Mouse (Mus musculus) Patski (cell line): ENCODE measurements around the gene Col5a1. TPM values are rescaled to one million over a fixed set of nuclear protein-coding genes. Genes with fewer than 3 reads are reported as not detected.

Source experiments
- ATAC-seq: fragments of 100-300 bp; one replicate; pipeline ENCODE4 v1.8.0; 2021
- CTCF ChIA-PET: fragments of 350-600 bp; sonication (Branson Sonifier 250); formaldehyde crosslinking; loops from one replicate; lab custom pipeline; 2022; ENCODE audit warnings: inconsistent platforms; lab: Charles Lee
- POLR2A ChIA-PET: fragments of 350-600 bp; sonication (Branson Sonifier 250); formaldehyde crosslinking; loops from one replicate; lab custom pipeline; 2022; ENCODE audit warnings: antibody characterized with exemption, inconsistent platforms; lab: Charles Lee
- DNase-seq: peaks from one replicate; pipeline ENCODE4 v3.0.0-alpha.2; 2011; ENCODE audit warnings: low read depth, low spot score
- H3K27me3 ChIP-seq: fragments of 371-371 bp; one replicate; pipeline ENCODE4 v1.5.1; 2021
- CTCF ChIP-seq: fragments of 100-300 bp; IDR thresholded peaks from one replicate; pipeline ENCODE4 v1.5.1; 2021
- in situ Hi-C: fragments of 300-500 bp; cut with MboI; formaldehyde crosslinking; loops from 3 replicates; pipeline ENCODE4 v1.11.1; 2018; ENCODE audit warnings: low pct_unique_long_range_greater_than_20kb, mixed read lengths
- polyA plus RNA-seq: library from polyadenylated mRNA; unstranded; gene quantifications from one replicate; pipeline ENCODE4 v1.2.3, GENCODE M21; 2021

Gene Col5a1
- polyA plus RNA-seq, 1 experiment from 2014 or later = 39.0 TPM

GRCm38 (mm10) chr2:27864491-27865365 is 21.5 kb upstream of the Col5a1 start:
- in situ Hi-C loops = loop anchor here (5.0 kb wide), 2 partner anchors 52 to 87 kb away; no protein-coding TSS in a partner anchor
- CTCF ChIA-PET = interaction anchor here (1.0 to 1.8 kb wide), 7 partner anchors 9 to 92 kb away, joined by 3 to 5 read pairs (median 4); no protein-coding TSS in a partner anchor
- ATAC-seq (peak; percentile 82), DNase-seq (no peak)
- TF ChIP-seq CTCF = no peak
- H3K27me3 ChIP-seq = no peaks in the 10 kb centered on the region
- POLR2A ChIA-PET = interaction anchor here (0.7 to 1.2 kb wide), 2 partner anchors 17 to 45 kb away, joined by 3 read pairs; no protein-coding TSS in a partner anchor

DNA sequence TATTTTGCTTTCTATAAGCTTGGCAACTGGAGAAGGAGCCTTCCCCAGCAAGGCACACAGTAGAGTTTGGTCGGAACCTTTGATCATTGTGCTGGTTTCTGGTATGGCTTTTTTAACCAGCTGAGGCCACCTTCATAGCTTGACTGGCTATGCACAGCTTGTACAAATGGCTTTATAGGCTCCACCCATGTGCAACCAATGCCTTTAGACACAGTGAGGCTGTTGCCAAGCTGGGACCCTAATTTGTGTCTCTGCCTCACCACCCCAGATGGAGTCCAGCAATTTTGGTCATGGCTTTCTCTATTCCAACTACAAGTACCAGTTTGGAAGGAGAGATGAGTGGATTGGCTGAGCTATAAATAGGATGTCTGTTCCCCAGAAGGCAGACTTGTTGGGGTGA is 15.6 kb upstream of the Col5a1 start:
- H3K27me3 ChIP-seq = no peaks in the 10 kb centered on the region
- no peak for TF ChIP-seq CTCF
- CTCF ChIA-PET = interaction anchor here (0.9 to 1.7 kb wide), 3 partner anchors 10 to 68 kb away, joined by 3 to 5 read pairs (median 4); partner anchors contain the start of gene Col5a1
- POLR2A ChIA-PET = interaction anchor here (1.3 kb wide), 1 partner anchor 11 kb away, joined by 3 read pairs; no protein-coding TSS in a partner anchor
- no peak for ATAC-seq
- in situ Hi-C loops = no loop called here
- DNase-seq = no peak

- no peak for TF ChIP-seq CTCF
- CTCF ChIA-PET = interaction anchor here (0.9 to 1.7 kb wide), 3 partner anchors 10 to 69 kb away, joined by 3 to 5 read pairs (median 4); partner anchors contain the start of gene Col5a1
- POLR2A ChIA-PET = interaction anchor here (1.3 kb wide), 1 partner anchor 12 kb away, joined by 3 read pairs; no protein-coding TSS in a partner anchor
- in situ Hi-C loops = no loop called here
- DNase-seq = no peak
- H3K27me3 ChIP-seq = no peaks in the 10 kb centered on the region
- ATAC-seq = peak; percentile 17
Observed at GRCm38 (mm10) chr2:27871056-27871455, 15.2 kb upstream of the Col5a1 start.

DNA sequence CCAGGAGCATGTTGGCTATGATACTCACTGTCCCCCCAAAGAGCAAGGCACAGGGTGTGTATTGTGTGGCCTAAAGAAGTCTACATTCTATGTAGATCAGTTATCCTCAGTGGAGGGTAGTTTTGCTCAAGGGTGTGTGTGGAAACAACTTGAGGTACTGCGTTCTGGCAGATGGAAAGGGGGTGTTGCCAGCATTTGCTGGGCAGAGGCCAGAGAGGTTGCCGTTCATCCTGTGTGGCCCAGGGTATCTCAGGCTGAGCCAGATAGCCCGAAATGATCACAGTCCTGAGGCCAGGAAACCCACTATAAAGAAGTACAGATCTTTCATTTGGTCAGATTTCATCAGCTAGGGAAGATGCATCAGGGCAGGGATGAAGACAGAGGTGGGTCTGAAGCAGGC is 13.9 kb upstream of the Col5a1 start:
- ATAC-seq = no peak
- in situ Hi-C loops = no loop called here
- POLR2A ChIA-PET = interaction anchor here (1.0 kb wide), 1 partner anchor 9 kb away, joined by 3 read pairs; no protein-coding TSS in a partner anchor
- no peak for TF ChIP-seq CTCF
- no peaks in the 10 kb centered on the region for H3K27me3 ChIP-seq
- DNase-seq = no peak
- CTCF ChIA-PET = interaction anchor here (1.2 kb wide), 1 partner anchor 10 kb away, joined by 3 read pairs; no protein-coding TSS in a partner anchor

DNA sequence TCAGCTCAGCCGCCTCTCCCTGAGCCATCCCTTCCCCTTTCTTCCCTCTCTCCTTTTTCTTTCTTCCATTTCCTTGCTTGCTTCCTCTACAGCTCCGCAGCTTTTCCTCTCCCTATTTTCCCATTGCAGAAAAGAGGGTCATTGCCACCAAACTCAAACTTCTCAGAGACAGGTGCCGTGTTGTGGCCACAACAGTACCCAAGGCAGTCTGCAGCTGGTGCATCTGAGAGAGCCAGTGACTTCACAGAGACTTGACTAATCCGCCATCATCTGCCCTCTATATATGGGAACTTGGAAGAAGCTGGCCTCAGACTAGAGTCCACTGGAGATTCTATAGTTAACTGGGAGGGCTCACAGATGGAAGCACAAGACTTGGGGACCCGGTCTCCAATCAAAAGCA is 13.2 kb upstream of the Col5a1 start:
- no peak for DNase-seq
- H3K27me3 ChIP-seq = no peaks in the 10 kb centered on the region
- in situ Hi-C loops = no loop called here
- no peak for ATAC-seq
- ChIA-PET POLR2A (interaction anchor here (1.0 kb wide), 1 partner anchor 10 kb away, joined by 3 read pairs; no protein-coding TSS in a partner anchor), CTCF (interaction anchor here (1.0 to 1.4 kb wide), 3 partner anchors 8 to 100 kb away, joined by 3 to 4 read pairs (median 3); no protein-coding TSS in a partner anchor)
- no peak for TF ChIP-seq CTCF

GRCm38 (mm10) chr2:27874596-27874995 is 11.6 kb upstream of the Col5a1 start:
- POLR2A ChIA-PET = no interaction called here
- ATAC-seq = no peak
- in situ Hi-C loops = no loop called here

GRCm38 (mm10) chr2:27875231-27875630 is 11.0 kb upstream of the Col5a1 start:
- in situ Hi-C loops = no loop called here
- CTCF ChIA-PET = no interaction called here

More at GRCm38 (mm10) chr2:27874596-27874995, 11.6 kb upstream of the Col5a1 start:
- no peak for DNase-seq
- H3K27me3 ChIP-seq = no peaks in the 10 kb centered on the region
- CTCF ChIA-PET = interaction anchor here (1.1 kb wide), 2 partner anchors 10 to 99 kb away, joined by 3 to 4 read pairs; no protein-coding TSS in a partner anchor
- no peak for TF ChIP-seq CTCF

DNA sequence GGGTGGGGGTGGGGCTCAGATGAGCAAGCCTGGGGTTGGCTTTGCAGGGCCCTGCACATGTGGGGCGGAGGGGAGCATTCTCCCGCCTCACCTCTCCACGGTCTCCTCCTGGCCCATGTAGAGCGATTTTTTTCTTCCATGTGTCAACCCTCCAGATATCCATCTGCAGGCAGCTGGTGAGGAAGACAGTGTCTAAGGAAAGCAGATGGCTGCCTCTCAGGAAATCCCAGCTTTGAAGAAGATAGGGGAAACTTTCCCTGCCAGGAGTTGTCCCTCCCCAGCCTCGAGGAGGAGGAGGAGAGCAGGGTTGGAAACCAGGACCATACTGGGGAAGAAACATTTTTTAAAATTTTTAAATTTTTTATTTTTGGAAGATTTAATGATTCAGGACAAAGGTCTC is 10.4 kb upstream of the Col5a1 start:
- DNase-seq = no peak

More at GRCm38 (mm10) chr2:27875231-27875630, 11.0 kb upstream of the Col5a1 start:
- POLR2A ChIA-PET = no interaction called here
- H3K27me3 ChIP-seq = no peaks in the 10 kb centered on the region
- ATAC-seq = no peak
- no peak for DNase-seq
- TF ChIP-seq CTCF = no peak

GRCm38 (mm10) chr2:27876724-27877504 is 9.3 kb upstream of the Col5a1 start:
- no peak for ATAC-seq
- POLR2A ChIA-PET = no interaction called here
- CTCF ChIA-PET = no interaction called here
- TF ChIP-seq CTCF = no peak
- no peak for DNase-seq
- in situ Hi-C loops = no loop called here
- H3K27me3 ChIP-seq = no peaks in the 10 kb centered on the region

More for the DNA sequence above, 10.4 kb upstream of the Col5a1 start:
- no peak for ATAC-seq
- in situ Hi-C loops = no loop called here
- TF ChIP-seq CTCF = no peak
- no peaks in the 10 kb centered on the region for H3K27me3 ChIP-seq
- POLR2A ChIA-PET = no interaction called here
- CTCF ChIA-PET = no interaction called here

GRCm38 (mm10) chr2:27878066-27878465 is 8.2 kb upstream of the Col5a1 start:
- in situ Hi-C loops = no loop called here
- TF ChIP-seq CTCF = no peak
- ChIA-PET POLR2A (no interaction called here), CTCF (interaction anchor here (1.1 to 2.3 kb wide), 2 partner anchors 14 to 16 kb away, joined by 3 to 5 read pairs; no protein-coding TSS in a partner anchor)
- DNase-seq (no peak), ATAC-seq (no peak)
- no peaks in the 10 kb centered on the region for H3K27me3 ChIP-seq
